ENCODE assay signal across 24 mouse cellular contexts in genomic region chr16:73203542-73203941, GRCm38 (mm10).
DNase-seq lines count a peak whose midpoint lies in the region; ATAC-seq lines count a peak whose summit lies in the region.
"Had no signal": no experiment of that assay in that cellular context is flagged by ENCODE, and none has a peak within 500 bp of the region (broad histone marks: within the 10 kb centered on the region; RNA-seq: fewer than 3 reads in every experiment).

No protein-coding gene starts in this region.

- H3K9ac ChIP-seq in forebrain, embryonic 13.5 days: no peak overlapping the region
- no peak overlapping the region for H3K9ac ChIP-seq in forebrain, embryonic 15.5 days (replicated peaks)
- H3K9ac ChIP-seq: heart, embryonic 13.5 days; hindbrain, embryonic 14.5 days had no signal

- peak; percentile 51; the same call in 1 of the 2 replicates for ATAC-seq in forebrain, embryonic 13.5 days
- no peak for ATAC-seq in forebrain, embryonic 15.5 days (replicated peaks)
- ATAC-seq in megakaryocyte, adult 5-6 weeks (ENCODE audit: poor library complexity, severe bottlenecking): no peak
- ATAC-seq in megakaryocyte-erythroid progenitor cell, adult 5-6 weeks (replicated peaks; ENCODE audit: low FRiP score, low TSS enrichment, poor library complexity, severe bottlenecking): no peak
- ATAC-seq: CD4-positive, CD25-positive, alpha-beta regulatory T cell, adult 4 months; hindbrain, postnatal 0 days; inflammation-experienced regulatory T-cells, adult 6 months; intestine, embryonic 16.5 days had no signal

- no peak overlapping the region for H3K4me3 ChIP-seq in forebrain, embryonic 13.5 days
- H3K4me3 ChIP-seq in forebrain, embryonic 15.5 days: no peak overlapping the region
- peak overlapping the region; percentile 62 for H3K4me3 ChIP-seq in megakaryocyte, embryonic 14.5 days (replicated peaks)
- H3K4me3 ChIP-seq: heart, adult 2 months; heart, embryonic 10.5 days; heart, embryonic 13.5 days had no signal

- peak; percentile 13 to 20 for DNase-seq in layer of hippocampus, postnatal 10 days (ENCODE audit: low spot score in 2 of 2)
- no peak for DNase-seq in layer of hippocampus, postnatal 36 days
- DNase-seq: adrenal gland, adult 2 months; adrenal gland, postnatal 14 days; cerebellum, adult 18-20 months; cerebellum, adult 9-10 months; cerebellum, postnatal 36 days; gastrocnemius, postnatal 10 days; gastrocnemius, postnatal 36 days; heart, adult 2 months; heart, postnatal 14 days; heart, postnatal 4 days had no signal

- peaks cover 13% of the 10 kb centered on the region for H3K4me1 ChIP-seq in forebrain, embryonic 13.5 days
- H3K4me1 ChIP-seq in forebrain, embryonic 15.5 days: no peaks in the 10 kb centered on the region
- H3K4me1 ChIP-seq in megakaryocyte, embryonic 14.5 days: no peaks in the 10 kb centered on the region
- H3K4me1 ChIP-seq: heart, embryonic 10.5 days; heart, embryonic 13.5 days had no signal

- H3K4me2 ChIP-seq in forebrain, embryonic 13.5 days: no peak overlapping the region
- H3K4me2 ChIP-seq in forebrain, embryonic 15.5 days (replicated peaks): no peak overlapping the region
- H3K4me2 ChIP-seq: heart, embryonic 13.5 days; hindbrain, embryonic 14.5 days had no signal

- no peak overlapping the region for H3K27ac ChIP-seq in forebrain, embryonic 13.5 days
- no peak overlapping the region for H3K27ac ChIP-seq in forebrain, embryonic 15.5 days (replicated peaks)
- H3K27ac ChIP-seq: heart, adult 2 months; heart, embryonic 10.5 days; heart, embryonic 13.5 days; hindbrain, embryonic 14.5 days; hindbrain, postnatal 0 days had no signal

- no peaks in the 10 kb centered on the region for H3K27me3 ChIP-seq in forebrain, embryonic 13.5 days
- H3K27me3 ChIP-seq in forebrain, embryonic 15.5 days: no peaks in the 10 kb centered on the region
- H3K27me3 ChIP-seq in megakaryocyte, embryonic 14.5 days (replicated peaks): no peaks in the 10 kb centered on the region
- H3K27me3 ChIP-seq: heart, embryonic 13.5 days had no signal

- 92% methylated on average over 11 of the region's 11 CpGs for WGBS in forebrain, embryonic 13.5 days
- WGBS in forebrain, embryonic 15.5 days: 76% methylated on average over 11 of the region's 11 CpGs

- no peaks in the 10 kb centered on the region for H3K9me3 ChIP-seq in forebrain, embryonic 13.5 days (replicated peaks)
- H3K9me3 ChIP-seq in forebrain, embryonic 15.5 days: no peaks in the 10 kb centered on the region
- peaks cover 5% of the 10 kb centered on the region for H3K9me3 ChIP-seq in megakaryocyte, embryonic 14.5 days
- H3K9me3 ChIP-seq: heart, embryonic 10.5 days; heart, embryonic 13.5 days had no signal

- H3K36me3 ChIP-seq in forebrain, embryonic 13.5 days (ENCODE audit: poor library complexity, severe bottlenecking): no peaks in the 10 kb centered on the region
- H3K36me3 ChIP-seq in forebrain, embryonic 15.5 days: no peaks in the 10 kb centered on the region
- no peaks in the 10 kb centered on the region for H3K36me3 ChIP-seq in megakaryocyte, embryonic 14.5 days (replicated peaks; ENCODE audit: low read length)
- H3K36me3 ChIP-seq: heart, embryonic 10.5 days; heart, embryonic 13.5 days had no signal

Comparison
In these comparisons a context has a peak if more than half of its experiments do, and no peak if none do; other contexts are left out.
1. DNase-seq: peak in layer of hippocampus, postnatal 10 days (2 of 2); none in layer of hippocampus, postnatal 36 days (0 of 2).